Mouse (Mus musculus) cerebellum, adult 9-11 months (tissue): ENCODE results near the gene Ccdc173.

ENCODE experiments used
- DNase-seq: peaks from one replicate; pipeline ENCODE4 v3.0.0; 2022

Gene Ccdc173

GRCm38 (mm10) chr2:69788974-69789373, 401 bp downstream of the Ccdc173 start:
- no peak for DNase-seq

- no peak for DNase-seq
Observed at GRCm38 (mm10) chr2:69778836-69779177, 10.6 kb downstream of the Ccdc173 start.

- no peak for DNase-seq
Observed at GRCm38 (mm10) chr2:69777985-69778835, 11.2 kb downstream of the Ccdc173 start.

GRCm38 (mm10) chr2:69773331-69773730, 16.0 kb downstream of the Ccdc173 start:
- DNase-seq = no peak

- no peak for DNase-seq
Observed at GRCm38 (mm10) chr2:69764716-69765115, 24.7 kb downstream of the Ccdc173 start.

- no peak for DNase-seq
Observed at GRCm38 (mm10) chr2:69763340-69763739, 26.0 kb downstream of the Ccdc173 start.

- no peak for DNase-seq
Observed at GRCm38 (mm10) chr2:69760980-69761379, 28.4 kb downstream of the Ccdc173 start.

GRCm38 (mm10) chr2:69745091-69745490, 44.3 kb downstream of the Ccdc173 start:
- no peak for DNase-seq

GRCm38 (mm10) chr2:69723519-69723825, 65.9 kb downstream of the Ccdc173 start:
- no peak for DNase-seq

- DNase-seq = peak; percentile 92
Observed at GRCm38 (mm10) chr2:69722650-69723518, 66.5 kb downstream of the Ccdc173 start.

- no peak for DNase-seq
Observed at GRCm38 (mm10) chr2:69722273-69722649, 67.1 kb downstream of the Ccdc173 start, which contains the start of gene Ppig. Ppig (plus strand) TSS chr2:69722545.

GRCm38 (mm10) chr2:69719121-69719520, 70.3 kb downstream of the Ccdc173 start:
- DNase-seq = no peak

GRCm38 (mm10) chr2:69716483-69716882, 72.9 kb downstream of the Ccdc173 start:
- no peak for DNase-seq

- peak; percentile 57 for DNase-seq
Observed at GRCm38 (mm10) chr2:69714126-69714525, 75.2 kb downstream of the Ccdc173 start.

- no peak for DNase-seq
Observed at GRCm38 (mm10) chr2:69713626-69714014, 75.8 kb downstream of the Ccdc173 start.

GRCm38 (mm10) chr2:69712981-69713625, 76.3 kb downstream of the Ccdc173 start, which contains the start of gene Fastkd1:
Fastkd1 (minus strand) TSS chr2:69713516.
- peak; percentile 89 for DNase-seq

- peak; percentile 19 for DNase-seq
Observed at GRCm38 (mm10) chr2:69712171-69712570, 77.2 kb downstream of the Ccdc173 start.
